Mouse (Mus musculus) brain, adult 2 months (tissue): Measurements from ENCODE around the gene Gcfc2.

Source experiments
- DNase-seq: peaks from one replicate; pipeline ENCODE4 v3.0.0; 2011; ENCODE audit warnings: low read depth, low spot score

The Gcfc2 gene

DNA sequence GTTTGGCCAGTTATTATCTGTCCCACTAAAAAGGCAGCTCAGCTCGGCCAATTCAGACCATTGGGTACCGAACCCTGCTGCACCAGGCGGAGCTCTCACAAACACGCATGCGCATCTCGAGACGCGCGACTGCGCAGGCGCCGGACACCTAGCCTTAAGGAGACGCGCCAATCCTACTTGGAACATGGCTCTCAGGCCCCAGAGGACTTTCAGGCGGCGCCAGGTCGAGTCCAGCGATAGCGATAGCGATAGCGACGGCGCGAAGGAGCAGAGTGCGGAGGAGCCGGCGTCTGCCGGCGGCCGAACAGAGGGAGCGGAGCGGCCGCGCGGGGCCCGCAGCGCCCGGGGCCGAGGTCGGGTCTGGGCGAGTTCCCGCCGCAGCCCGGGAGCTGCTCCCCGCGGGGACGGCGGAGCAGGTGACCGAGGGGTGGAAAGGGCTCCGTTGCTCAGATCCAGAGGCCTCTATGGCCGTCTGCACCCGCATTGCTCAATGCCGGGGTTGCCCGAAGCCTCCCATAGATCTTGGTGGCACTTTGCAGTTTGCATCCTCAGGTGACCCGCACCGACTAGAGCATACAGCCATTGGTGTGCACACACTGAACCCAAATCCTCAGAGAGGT, at the start of gene Gcfc2:
Gene Gcfc2, plus strand, starts transcription at position 147 of the 620 bp plus-strand sequence.
- DNase-seq, result peak; percentile 95

- DNase-seq, result no peak
Observed at GRCm38 (mm10) chr6:81895678-81896230, 27.7 kb upstream of the Gcfc2 start.

GRCm38 (mm10) chr6:81910302-81910855, 13.1 kb upstream of the Gcfc2 start:
- no peak for DNase-seq

GRCm38 (mm10) chr6:81911244-81911643, 12.2 kb upstream of the Gcfc2 start:
- DNase-seq, result peak; percentile 33

DNA sequence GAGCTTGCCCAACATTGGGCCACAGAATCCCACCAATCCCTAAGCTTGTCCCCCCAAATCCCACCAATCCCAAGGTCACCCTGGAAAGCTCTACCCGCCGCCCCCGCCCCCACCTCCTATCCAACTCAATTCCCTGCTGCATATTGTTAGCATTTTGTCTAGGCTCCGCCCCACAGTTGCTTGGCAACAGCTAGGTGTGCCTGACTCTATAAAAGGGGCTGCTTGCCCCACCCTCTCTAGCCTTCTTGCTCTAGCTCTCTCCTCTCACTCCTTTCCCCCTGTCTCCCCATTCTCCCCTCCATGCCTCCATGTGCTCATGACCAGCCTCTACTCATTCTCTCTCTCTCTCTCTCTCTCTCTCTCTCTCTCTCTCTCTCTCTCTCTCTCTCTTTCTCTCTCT, 11.8 kb upstream of the Gcfc2 start:
- no peak for DNase-seq

DNA sequence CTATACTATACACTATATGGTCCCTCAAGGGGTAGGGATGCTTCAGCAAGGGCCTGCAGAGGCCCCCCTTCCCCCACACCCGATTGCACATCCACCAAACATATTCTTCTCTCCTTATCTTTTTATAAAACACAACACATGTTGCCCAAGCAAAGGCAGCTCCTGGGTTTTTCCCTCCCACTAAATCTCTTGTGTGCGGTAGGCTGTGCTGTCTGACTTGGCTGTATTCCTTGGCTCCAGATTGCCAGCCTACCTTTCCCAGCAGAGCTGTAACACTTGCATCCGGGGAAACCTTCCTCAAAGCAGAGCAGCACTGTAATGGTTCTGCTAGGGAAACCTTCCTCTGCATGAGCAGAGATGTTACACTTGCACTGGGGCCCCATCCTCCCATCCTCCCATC, 11.3 kb upstream of the Gcfc2 start:
- DNase-seq, result peak; percentile 93

GRCm38 (mm10) chr6:81924304-81924703, 835 bp downstream of the Gcfc2 start:
- no peak for DNase-seq

- DNase-seq, result peak; percentile 58
Observed at GRCm38 (mm10) chr6:81929402-81929801, 5.9 kb downstream of the Gcfc2 start.

GRCm38 (mm10) chr6:81933281-81933680, 9.8 kb downstream of the Gcfc2 start:
- DNase-seq, result no peak

GRCm38 (mm10) chr6:81941718-81942117, 18.2 kb downstream of the Gcfc2 start:
- DNase-seq, result no peak

DNA sequence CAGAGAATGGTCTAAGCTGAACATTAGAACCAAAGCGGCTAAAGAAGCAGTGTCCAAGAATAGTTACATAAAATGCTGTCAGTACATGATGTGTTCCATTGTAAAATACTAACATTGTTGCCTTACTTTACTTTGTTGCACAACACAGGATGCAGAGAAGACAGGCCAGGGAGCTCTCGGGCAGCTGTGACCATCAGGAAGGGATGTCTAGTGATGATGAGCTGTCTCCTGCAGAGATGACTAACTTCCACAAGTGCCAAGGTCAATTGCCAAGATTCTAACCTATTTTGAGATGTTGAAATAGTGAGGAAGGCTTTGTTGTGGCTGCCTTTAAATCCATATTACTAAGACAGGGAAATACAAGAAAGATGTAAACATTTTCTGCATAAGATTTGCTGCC, 19.8 kb downstream of the Gcfc2 start:
- DNase-seq, result no peak

- no peak for DNase-seq
Observed at GRCm38 (mm10) chr6:81944432-81944831, 21.0 kb downstream of the Gcfc2 start.

- peak; percentile 53 for DNase-seq
Observed at GRCm38 (mm10) chr6:81946906-81947305, 23.4 kb downstream of the Gcfc2 start.

GRCm38 (mm10) chr6:81955133-81955532, 31.7 kb downstream of the Gcfc2 start:
- DNase-seq, result no peak

DNA sequence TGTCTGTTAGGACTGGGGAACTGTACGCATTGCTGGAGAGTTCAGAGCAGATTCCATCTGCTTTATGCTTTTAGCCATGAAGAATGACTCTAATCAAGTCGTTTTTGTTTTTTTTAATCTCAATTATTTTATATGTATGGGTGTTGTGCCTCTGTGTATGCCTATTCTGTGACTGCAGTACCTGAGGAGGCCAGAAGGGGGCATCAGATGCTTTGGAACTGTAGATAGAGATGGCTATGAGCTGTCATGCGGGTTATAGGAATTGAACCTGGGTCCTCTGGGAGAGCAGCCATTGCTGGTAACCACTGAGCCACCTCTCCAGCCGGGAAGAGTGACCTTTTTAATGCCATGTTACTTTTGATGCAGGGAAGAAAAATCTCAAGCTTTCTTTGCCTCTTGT, 32.9 kb downstream of the Gcfc2 start:
- DNase-seq, result no peak

DNA sequence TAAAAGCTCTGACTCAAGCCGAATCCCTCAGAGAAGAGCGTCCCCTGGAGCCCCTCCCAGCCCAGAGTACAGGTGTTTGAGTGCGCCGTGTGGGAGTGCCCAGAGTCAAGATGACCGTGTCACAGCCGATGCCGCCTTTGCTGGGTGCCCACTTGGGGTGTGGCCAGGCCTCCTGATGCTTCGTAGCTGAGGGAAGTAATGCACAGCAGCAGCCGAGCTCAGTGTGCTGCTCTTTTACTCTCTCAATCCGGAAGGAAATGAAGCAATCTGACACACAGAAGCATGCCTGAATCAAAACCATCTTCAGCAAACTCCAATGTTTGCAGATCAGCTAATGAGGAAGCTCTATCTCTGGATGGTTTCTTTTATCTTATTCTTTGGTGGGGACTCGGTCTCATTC, 34.5 kb downstream of the Gcfc2 start:
- DNase-seq, result no peak

- no peak for DNase-seq
Observed at GRCm38 (mm10) chr6:81959866-81960265, 36.4 kb downstream of the Gcfc2 start.

GRCm38 (mm10) chr6:81960284-81960683, 36.8 kb downstream of the Gcfc2 start:
- no peak for DNase-seq

- peak; percentile 97 for DNase-seq
Observed at GRCm38 (mm10) chr6:81965296-81966067, 42.0 kb downstream of the Gcfc2 start, which contains the start of gene Mrpl19. TSS of gene Mrpl19 (minus strand) at chr6:81965958.

- DNase-seq, result no peak
Observed at GRCm38 (mm10) chr6:81966068-81966544, 42.6 kb downstream of the Gcfc2 start.

- DNase-seq, result no peak
Observed at GRCm38 (mm10) chr6:81971196-81971595, 47.7 kb downstream of the Gcfc2 start.

DNA sequence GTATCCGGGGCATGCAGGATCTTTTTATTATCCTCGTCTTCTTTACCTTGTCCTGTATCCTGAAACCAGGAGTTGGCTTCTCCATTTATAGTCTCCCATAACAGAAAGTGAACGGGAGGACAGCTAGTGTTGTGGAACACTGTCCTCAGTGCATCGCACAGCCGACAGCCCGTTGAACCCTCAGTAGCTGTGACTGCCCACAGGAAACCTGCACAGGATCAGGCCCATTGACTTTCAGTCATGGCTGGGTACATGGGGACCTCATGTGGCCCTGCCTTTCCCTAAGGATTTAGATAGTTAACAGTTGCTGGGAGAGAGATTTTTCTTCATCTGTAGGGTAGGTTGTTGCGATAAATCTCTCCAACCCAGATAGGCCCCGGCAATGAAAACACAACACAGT, 49.1 kb downstream of the Gcfc2 start:
- no peak for DNase-seq
